Mouse (Mus musculus) megakaryocyte-erythroid progenitor cell, adult 5-6 weeks (primary cell): ENCODE measurements at regions not wholly inside any gene's neighbourhood (a gene's known extent, or its start where the extent isn't known, plus 50 kb on each side); places are given as distances from the start of the nearest gene placed in this dataset.

Experiments used
- ATAC-seq: replicated peaks from 2 replicates; pipeline ENCODE4 v1.8.0; 2016; ENCODE audit warnings: mild to moderate bottlenecking, inconsistent platforms; ENCODE audit not compliant: severe bottlenecking, poor library complexity, low FRiP score, low TSS enrichment

GRCm38 (mm10) chr11:18821384-18821783 lies 197.4 kb downstream of the Meis1 start:
- peak; percentile 94 for ATAC-seq

- no peak for ATAC-seq
These were observed 204.7 kb downstream of the Meis1 start for GRCm38 (mm10) chr11:18814110-18814509.

GRCm38 (mm10) chr11:18767479-18767878 lies 251.3 kb downstream of the Meis1 start:
- no peak for ATAC-seq

- ATAC-seq, result no peak
These were observed 252.2 kb downstream of the Meis1 start for GRCm38 (mm10) chr11:18766458-18767016.

GRCm38 (mm10) chr11:18758591-18759074 lies 260.2 kb downstream of the Meis1 start:
- ATAC-seq, result no peak

GRCm38 (mm10) chr11:18756576-18756975 lies 262.2 kb downstream of the Meis1 start:
- no peak for ATAC-seq

GRCm38 (mm10) chr11:18754732-18755525 lies 263.9 kb downstream of the Meis1 start:
- peak; percentile 56 for ATAC-seq

GRCm38 (mm10) chr11:18753856-18754255 lies 264.9 kb downstream of the Meis1 start:
- peak; percentile 77 for ATAC-seq

- no peak for ATAC-seq
These were observed 265.5 kb downstream of the Meis1 start for GRCm38 (mm10) chr11:18753246-18753645.

GRCm38 (mm10) chr11:18752512-18752911 lies 266.3 kb downstream of the Meis1 start:
- ATAC-seq, result no peak

- no peak for ATAC-seq
These were observed 267.6 kb downstream of the Meis1 start for GRCm38 (mm10) chr11:18750911-18751841.

- no peak for ATAC-seq
These were observed 268.8 kb downstream of the Meis1 start for GRCm38 (mm10) chr11:18750080-18750375.

GRCm38 (mm10) chr11:18749265-18750079 lies 269.3 kb downstream of the Meis1 start:
- ATAC-seq, result peak; percentile 58

- no peak for ATAC-seq
These were observed 270.8 kb downstream of the Meis1 start for GRCm38 (mm10) chr11:18747871-18748461.

- no peak for ATAC-seq
These were observed 271.4 kb downstream of the Meis1 start for GRCm38 (mm10) chr11:18747361-18747760.

- no peak for ATAC-seq
These were observed 272.3 kb downstream of the Meis1 start for GRCm38 (mm10) chr11:18746486-18746885.

GRCm38 (mm10) chr11:18745840-18746239 lies 272.9 kb downstream of the Meis1 start:
- ATAC-seq, result no peak

GRCm38 (mm10) chr11:18734904-18735664 lies 283.7 kb downstream of the Meis1 start:
- ATAC-seq, result no peak
